Mouse (Mus musculus) kidney, embryonic 14.5 days (tissue): Measurements from ENCODE around the gene Tfip11. TPM values are rescaled to one million over a fixed set of nuclear protein-coding genes. Genes with fewer than 3 reads are reported as not detected.
"Not testable (repeated sequence)": the region's sequence is repeated elsewhere in the genome, so short reads cannot be mapped to it uniquely, and the experiment has no call there.

Source experiments
- ATAC-seq: fragments of 200-750 bp; cut with Nextera tagmentation; 2 replicates; pipeline ENCODE4 v1.8.0; 2017; ENCODE audit warnings: moderate number of reproducible peaks, mild to moderate bottlenecking, moderate TSS enrichment, moderate library complexity; ENCODE audit not compliant: low FRiP score, low TSS enrichment
- H3K27ac ChIP-seq: fragments of 300-500 bp; sonication (generic); 2 replicates; pipeline ENCODE4 v1.5.1; 2014; ENCODE audit warnings: low read depth, mild to moderate bottlenecking, low read length, moderate library complexity, mixed read lengths
- H3K27me3 ChIP-seq: fragments of 300-500 bp; sonication (generic); 2 replicates; pipeline ENCODE4 v1.6.1; 2014; ENCODE audit warnings: mild to moderate bottlenecking, low read length; ENCODE audit not compliant: control insufficient read depth, insufficient read depth
- H3K36me3 ChIP-seq: fragments of 300-500 bp; sonication (generic); 2 replicates; pipeline ENCODE4 v1.6.1; 2014; ENCODE audit warnings: low read length, mixed read lengths; ENCODE audit not compliant: control insufficient read depth, insufficient read depth
- H3K4me1 ChIP-seq: fragments of 300-500 bp; sonication (generic); 2 replicates; pipeline ENCODE4 v1.6.1; 2014; ENCODE audit warnings: low read length, mixed read lengths; ENCODE audit not compliant: control insufficient read depth, insufficient read depth
- H3K4me2 ChIP-seq: fragments of 300-500 bp; sonication (generic); replicated peaks from 2 replicates; pipeline ENCODE4 v1.6.1; 2014; ENCODE audit warnings: low read depth, mild to moderate bottlenecking, low read length
- H3K4me3 ChIP-seq: fragments of 300-500 bp; sonication (generic); 2 replicates; pipeline ENCODE4 v1.5.1; 2014; ENCODE audit warnings: mild to moderate bottlenecking, low read length
- H3K9ac ChIP-seq: fragments of 300-500 bp; sonication (generic); 2 replicates; pipeline ENCODE4 v1.6.1; 2014; ENCODE audit warnings: low read depth, mild to moderate bottlenecking, low read length, moderate library complexity
- H3K9me3 ChIP-seq: fragments of 300-500 bp; sonication (generic); 2 replicates; pipeline ENCODE4 v1.6.1; 2016; ENCODE audit warnings: low read length; ENCODE audit not compliant: control insufficient read depth
- WGBS: fragments of 180-500 bp; shearing (Covaris S2); extraction: QIAGEN DNeasy Blood & Tissue Kit; methylation state at CpG from one replicate; pipeline ENCODE4 v1.1.7; 2014; 5-methylcytosine and 5-hydroxymethylcytosine counted together
- polyA plus RNA-seq: library from polyadenylated mRNA; unstranded; fragments of >200 nt; fragmentation: Nextera tagmentation; extraction: Ambion mirVana; gene quantifications from 2 replicates; pipeline ENCODE4 v1.2.1, GENCODE M21; 2014

The Tfip11 gene
- polyA plus RNA-seq, 1 experiment from 2014 or later: 22.3 TPM

DNA sequence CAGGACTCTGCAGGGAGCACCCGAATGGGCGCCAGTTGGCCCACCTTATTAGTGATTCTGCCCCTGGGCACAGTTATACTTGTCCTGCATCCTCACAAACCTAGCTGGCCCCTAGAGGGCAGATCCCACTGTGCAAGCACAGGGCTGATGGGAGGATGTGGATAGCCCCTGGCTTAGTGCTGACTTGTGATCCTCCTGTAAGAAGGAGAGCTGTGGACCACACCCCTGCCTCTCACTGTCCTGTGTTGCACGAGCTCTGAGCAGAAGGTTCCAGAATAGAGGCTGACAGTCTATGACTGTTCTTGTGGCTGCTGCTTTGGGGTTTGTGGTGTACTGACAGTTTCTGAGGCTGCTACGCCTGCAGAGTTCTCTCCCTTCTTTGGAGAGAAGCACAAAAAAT is 24.5 kb upstream of the Tfip11 start:
- H3K27me3 ChIP-seq: no peaks in the 10 kb centered on the region
- H3K4me1 ChIP-seq: 0 out of 2 replicates have a peak, but pooled peaks cover 6% of the 10 kb centered on the region
- 87% methylated on average over 4 of the region's 4 CpGs for WGBS
- peaks cover 9% of the 10 kb centered on the region for H3K36me3 ChIP-seq
- no peak overlapping the region for H3K4me2 ChIP-seq
- H3K27ac ChIP-seq: no peak overlapping the region
- H3K4me3 ChIP-seq: no peak overlapping the region
- H3K9me3 ChIP-seq: no peaks in the 10 kb centered on the region
- ATAC-seq: no peak
- no peak overlapping the region for H3K9ac ChIP-seq

- Histone ChIP-seq H3K4me3 (no peak overlapping the region), H3K27me3 (no peaks in the 10 kb centered on the region), H3K9me3 (no peaks in the 10 kb centered on the region), H3K9ac (no peak overlapping the region), H3K27ac (no peak overlapping the region), H3K36me3 (peaks cover 15% of the 10 kb centered on the region), H3K4me1 (0 out of 2 replicates have a peak, but pooled peaks cover 6% of the 10 kb centered on the region), H3K4me2 (no peak overlapping the region)
- ATAC-seq: no peak
- 83% methylated on average over 5 of the region's 5 CpGs for WGBS
These were observed 23.8 kb upstream of the Tfip11 start for GRCm38 (mm10) chr5:112302310-112302709.

GRCm38 (mm10) chr5:112305842-112306241 is 20.3 kb upstream of the Tfip11 start:
- Histone ChIP-seq H3K9me3 (no peaks in the 10 kb centered on the region), H3K9ac (no peak overlapping the region), H3K27ac (no peak overlapping the region), H3K4me3 (no peak overlapping the region), H3K36me3 (peaks cover 43% of the 10 kb centered on the region), H3K27me3 (no peaks in the 10 kb centered on the region), H3K4me2 (no peak overlapping the region), H3K4me1 (no peaks in the 10 kb centered on the region)
- WGBS: 79% methylated on average over 5 of the region's 5 CpGs
- ATAC-seq: no peak

GRCm38 (mm10) chr5:112313222-112313885 is 12.8 kb upstream of the Tfip11 start:
- Histone ChIP-seq H3K36me3 (peaks cover 54% of the 10 kb centered on the region), H3K9ac (no peak overlapping the region), H3K9me3 (no peaks in the 10 kb centered on the region), H3K4me3 (no peak overlapping the region), H3K4me1 (no peaks in the 10 kb centered on the region), H3K27me3 (no peaks in the 10 kb centered on the region), H3K27ac (no peak overlapping the region), H3K4me2 (no peak overlapping the region)
- 83% methylated on average over 11 of the region's 11 CpGs for WGBS
- ATAC-seq: no peak

- no peak overlapping the region for H3K27ac ChIP-seq
These were observed 9.7 kb upstream of the Tfip11 start for GRCm38 (mm10) chr5:112316468-112316867.

GRCm38 (mm10) chr5:112317328-112317727 is 8.8 kb upstream of the Tfip11 start:
- Histone ChIP-seq H3K9me3 (no peaks in the 10 kb centered on the region), H3K4me3 (no peak overlapping the region), H3K9ac (no peak overlapping the region), H3K36me3 (peaks cover 24% of the 10 kb centered on the region), H3K27me3 (no peaks in the 10 kb centered on the region), H3K4me2 (no peak overlapping the region), H3K27ac (no peak overlapping the region), H3K4me1 (no peaks in the 10 kb centered on the region)
- 64% methylated on average over 5 of the region's 5 CpGs for WGBS
- ATAC-seq: no peak

More at GRCm38 (mm10) chr5:112316468-112316867, 9.7 kb upstream of the Tfip11 start:
- Histone ChIP-seq H3K4me3 (no peak overlapping the region), H3K36me3 (peaks cover 30% of the 10 kb centered on the region), H3K4me2 (no peak overlapping the region), H3K9ac (no peak overlapping the region), H3K9me3 (no peaks in the 10 kb centered on the region), H3K4me1 (no peaks in the 10 kb centered on the region), H3K27me3 (no peaks in the 10 kb centered on the region)
- WGBS: 75% methylated on average over 5 of the region's 5 CpGs
- 0 out of 2 replicates have a peak, but pooled peaks have one; percentile 44 for ATAC-seq

GRCm38 (mm10) chr5:112319343-112319742 is 6.8 kb upstream of the Tfip11 start:
- not testable (repeated sequence) for H3K27ac ChIP-seq, ATAC-seq
- 72% methylated on average over 2 of the region's 2 CpGs for WGBS

DNA sequence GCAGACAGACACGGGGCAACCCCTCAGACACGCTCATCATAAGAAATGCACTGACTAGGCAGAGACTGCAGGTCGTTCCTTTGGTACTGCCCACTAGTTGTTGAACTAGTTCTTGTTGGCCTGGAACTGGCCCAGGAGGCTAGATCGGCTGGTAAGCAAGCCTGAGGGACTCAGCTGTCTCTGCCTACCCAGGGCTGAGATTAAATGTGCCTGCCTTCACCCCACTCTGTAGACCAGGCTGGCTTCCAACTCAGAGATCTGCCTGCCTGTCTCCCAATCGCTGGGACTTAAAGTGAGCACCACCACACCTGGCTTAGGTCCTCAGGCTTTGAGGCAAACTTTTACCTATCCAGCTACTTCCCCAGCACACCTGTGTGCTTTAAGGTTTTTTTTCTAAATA is 5.8 kb upstream of the Tfip11 start:
- Histone ChIP-seq H3K36me3 (peaks cover 5% of the 10 kb centered on the region), H3K9ac (no peak overlapping the region), H3K9me3 (no peaks in the 10 kb centered on the region), H3K4me3 (no peak overlapping the region), H3K27me3 (no peaks in the 10 kb centered on the region), H3K4me2 (no peak overlapping the region), H3K4me1 (0 out of 2 replicates have a peak, but pooled peaks cover 8% of the 10 kb centered on the region), H3K27ac (no peak overlapping the region)
- ATAC-seq: no peak
- 79% methylated on average over 5 of the region's 5 CpGs for WGBS

More at GRCm38 (mm10) chr5:112319343-112319742, 6.8 kb upstream of the Tfip11 start:
- H3K36me3 ChIP-seq, H3K4me3 ChIP-seq, H3K9ac ChIP-seq, H3K27me3 ChIP-seq, H3K4me1 ChIP-seq, H3K9me3 ChIP-seq, H3K4me2 ChIP-seq: not testable (repeated sequence)

- ATAC-seq: no peak
- Histone ChIP-seq H3K4me2 (no peak overlapping the region), H3K27me3 (no peaks in the 10 kb centered on the region), H3K4me1 (0 out of 2 replicates have a peak, but pooled peaks cover 10% of the 10 kb centered on the region), H3K9ac (no peak overlapping the region), H3K4me3 (no peak overlapping the region), H3K27ac (no peak overlapping the region), H3K9me3 (no peaks in the 10 kb centered on the region), H3K36me3 (no peaks in the 10 kb centered on the region)
- 75% methylated on average over 6 of the region's 6 CpGs for WGBS
These were observed 5.2 kb upstream of the Tfip11 start for GRCm38 (mm10) chr5:112320936-112321335.
